Mouse (Mus musculus): ENCODE measurements around the gene Phactr2. TPM values are rescaled to one million over a fixed set of nuclear protein-coding genes. Genes with fewer than 3 reads are reported as not detected.
A peak's percentile ranks its signal among the peaks of the same experiment; 100 is the strongest.

Gene Phactr2
- polyA plus RNA-seq, 1 experiment from 2014 or later = 24.7 TPM

GRCm38 (mm10) chr10:13331405-13332032 lies 142.7 kb downstream of the Phactr2 start:
- H3K27ac ChIP-seq (ENCODE audit: low read length) = no peak overlapping the region

DNA sequence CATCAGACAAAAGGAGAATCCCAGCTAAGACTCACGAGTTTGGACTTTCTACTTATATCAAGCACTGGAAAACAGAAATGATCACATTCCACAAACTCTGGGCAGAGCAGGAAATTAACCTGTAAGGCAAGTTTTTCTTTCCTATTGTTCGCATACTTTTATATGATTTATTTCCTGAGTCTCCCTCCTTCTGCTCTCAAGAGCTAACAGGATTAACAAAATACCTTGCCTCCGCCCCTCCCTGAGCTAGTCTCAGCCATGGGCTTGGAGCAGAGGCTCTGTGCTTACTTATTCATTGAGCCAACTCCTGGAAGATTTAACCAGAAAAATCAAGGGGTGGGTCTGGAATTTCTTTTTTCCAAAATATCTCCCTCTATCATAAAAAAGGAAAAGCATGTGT lies 145.6 kb downstream of the Phactr2 start:
- WGBS = 47% methylated on average over 3 of the region's 3 CpGs
- Histone ChIP-seq H3K4me2 (replicated peaks; ENCODE audit: low read depth, low read length) (peak overlapping the region; percentile 25; the same call in 1 of the 2 replicates), H3K27me3 (replicated peaks; ENCODE audit: insufficient read depth, low read length) (no peaks in the 10 kb centered on the region), H3K36me3 (ENCODE audit: insufficient read depth, low read length) (no peaks in the 10 kb centered on the region), H3K4me1 (ENCODE audit: insufficient read depth, low read depth, low read length) (no peaks in the 10 kb centered on the region), H3K9ac (replicated peaks; ENCODE audit: low read depth) (no peak overlapping the region), H3K4me3 (ENCODE audit: low read depth, low read length) (no peak overlapping the region; the same call in 1 of the 2 replicates), H3K9me3 (ENCODE audit: low read length) (no peaks in the 10 kb centered on the region), H3K27ac (ENCODE audit: low read length) (peak overlapping the region; percentile 27)
- ATAC-seq = peak; percentile 60
- peak; percentile 68 for DNase-seq (ENCODE audit: low spot score)
- TF ChIP-seq CTCF (IDR thresholded peaks at IDR 0.05) (no peak), EP300 (IDR thresholded peaks at IDR 0.05) (no peak)

More at GRCm38 (mm10) chr10:13331405-13332032, 142.7 kb downstream of the Phactr2 start:
- TF ChIP-seq EP300 (IDR thresholded peaks at IDR 0.05) = no peak
- no peak for TF ChIP-seq CTCF (IDR thresholded peaks at IDR 0.05)
- no peaks in the 10 kb centered on the region for H3K4me1 ChIP-seq (ENCODE audit: insufficient read depth, low read depth, low read length)
- no peak overlapping the region for H3K9ac ChIP-seq (replicated peaks; ENCODE audit: low read depth)
- no peaks in the 10 kb centered on the region for H3K9me3 ChIP-seq (ENCODE audit: low read length)
- H3K27me3 ChIP-seq (replicated peaks; ENCODE audit: insufficient read depth, low read length) = no peaks in the 10 kb centered on the region
- DNase-seq (ENCODE audit: low spot score) (peak; percentile 41), ATAC-seq (no peak)
- H3K4me3 ChIP-seq (ENCODE audit: low read depth, low read length) = no peak overlapping the region
- H3K36me3 ChIP-seq (ENCODE audit: insufficient read depth, low read length) = no peaks in the 10 kb centered on the region
- 0 out of 2 replicates have a peak overlapping the region, but pooled peaks have one; percentile 22 for H3K4me2 ChIP-seq (replicated peaks; ENCODE audit: low read depth, low read length)
- 32% methylated on average over 4 of the region's 4 CpGs for WGBS

DNA sequence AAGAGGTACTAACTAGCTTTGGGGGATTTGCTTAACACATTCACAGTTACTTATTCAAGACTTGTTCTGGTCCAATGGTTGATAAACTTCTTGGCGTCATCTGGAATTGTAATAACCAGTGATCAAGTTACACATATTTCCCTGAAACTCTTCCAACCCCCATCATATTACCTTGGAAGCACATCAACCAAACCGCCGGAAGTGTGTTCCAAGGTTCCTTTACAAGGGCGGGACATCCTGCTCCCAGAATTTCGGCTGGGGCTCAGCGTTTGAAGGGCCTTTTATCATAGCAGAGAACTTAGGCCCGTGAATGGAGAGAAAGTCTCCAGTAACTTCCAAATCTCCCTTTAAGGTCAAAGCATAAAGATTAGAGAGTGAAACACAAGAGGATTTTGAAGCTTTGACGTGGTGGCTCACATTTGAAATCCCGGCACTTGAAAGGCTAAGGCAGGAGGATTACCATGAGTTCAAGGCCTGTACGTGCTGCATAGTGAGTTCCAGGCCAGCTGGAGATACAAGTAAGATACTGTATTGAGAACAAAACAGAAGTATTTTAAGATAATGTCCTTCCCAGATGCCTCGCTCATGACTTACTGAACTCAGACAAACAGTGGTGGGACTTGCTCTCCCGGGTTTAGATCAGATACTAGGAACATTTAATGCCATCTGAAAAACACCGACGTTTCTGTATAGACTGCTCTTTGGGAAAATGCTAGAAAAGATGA lies 147.9 kb downstream of the Phactr2 start:
- H3K36me3 ChIP-seq (ENCODE audit: insufficient read depth, low read length) = no peaks in the 10 kb centered on the region
- TF ChIP-seq CTCF (IDR thresholded peaks at IDR 0.05) (no peak), EP300 (IDR thresholded peaks at IDR 0.05) (no peak)
- 67% methylated on average over 14 of the region's 14 CpGs for WGBS
- H3K27ac ChIP-seq (ENCODE audit: low read length) = no peak overlapping the region
- DNase-seq (ENCODE audit: low spot score) (no peak), ATAC-seq (no peak)
- no peak overlapping the region for H3K9ac ChIP-seq (replicated peaks; ENCODE audit: low read depth)
- peaks cover 4% of the 10 kb centered on the region; the same call in 1 of the 2 replicates for H3K4me1 ChIP-seq (ENCODE audit: insufficient read depth, low read depth, low read length)
- no peak overlapping the region for H3K4me3 ChIP-seq (ENCODE audit: low read depth, low read length)
- no peak overlapping the region for H3K4me2 ChIP-seq (replicated peaks; ENCODE audit: low read depth, low read length)
- no peaks in the 10 kb centered on the region for H3K27me3 ChIP-seq (replicated peaks; ENCODE audit: insufficient read depth, low read length)
- H3K9me3 ChIP-seq (ENCODE audit: low read length) = no peaks in the 10 kb centered on the region

DNA sequence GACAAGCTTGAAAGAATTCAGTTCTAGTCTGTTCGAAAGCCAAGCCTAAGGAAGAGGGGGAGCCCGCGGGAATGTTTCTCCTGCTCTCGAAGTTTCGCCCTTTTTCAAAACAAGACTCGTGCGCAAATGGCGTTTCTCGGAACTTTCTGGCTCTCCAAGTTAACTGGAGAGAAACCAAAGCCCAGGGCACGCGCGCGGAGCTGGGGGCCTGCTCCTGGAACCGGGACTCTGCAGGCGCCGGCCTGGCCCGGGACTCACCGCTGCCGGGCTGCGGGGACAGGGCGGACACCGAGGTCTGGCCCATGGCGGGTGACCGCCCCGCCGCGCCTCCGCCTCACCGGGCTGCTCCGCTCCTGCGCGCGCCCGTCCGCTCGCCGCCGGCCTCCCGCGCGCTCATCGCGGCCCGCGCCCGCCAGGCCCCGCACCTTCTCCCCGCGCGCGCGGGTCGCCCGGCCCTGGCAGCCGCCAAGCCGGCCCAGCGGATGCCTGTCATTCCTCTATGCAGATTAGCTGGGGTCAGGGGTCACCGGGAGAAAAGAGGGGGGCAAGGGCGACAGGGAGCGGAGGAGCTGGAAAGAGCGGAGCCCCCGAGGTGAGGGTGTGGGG lies 150.3 kb downstream of the Phactr2 start:
- peaks cover 4% of the 10 kb centered on the region; the same call in 1 of the 2 replicates for H3K4me1 ChIP-seq (ENCODE audit: insufficient read depth, low read depth, low read length)
- TF ChIP-seq CTCF (IDR thresholded peaks at IDR 0.05) (no peak), EP300 (IDR thresholded peaks at IDR 0.05) (no peak)
- peak overlapping the region; percentile 95 for H3K27ac ChIP-seq (ENCODE audit: low read length)
- H3K4me3 ChIP-seq (ENCODE audit: low read depth, low read length) = peak overlapping the region; percentile 81
- DNase-seq (ENCODE audit: low spot score) (peak; percentile 83), ATAC-seq (peak; percentile 80)
- peak overlapping the region; percentile 68 for H3K4me2 ChIP-seq (replicated peaks; ENCODE audit: low read depth, low read length)
- H3K9me3 ChIP-seq (ENCODE audit: low read length) = no peaks in the 10 kb centered on the region
- H3K36me3 ChIP-seq (ENCODE audit: insufficient read depth, low read length) = no peaks in the 10 kb centered on the region
- no peaks in the 10 kb centered on the region for H3K27me3 ChIP-seq (replicated peaks; ENCODE audit: insufficient read depth, low read length)
- under 1% methylated on average over 50 of the region's 62 CpGs for WGBS
- peak overlapping the region; percentile 90 for H3K9ac ChIP-seq (replicated peaks; ENCODE audit: low read depth)

- DNase-seq (ENCODE audit: low spot score) = peak; percentile 70
- no peaks in the 10 kb centered on the region for H3K36me3 ChIP-seq (ENCODE audit: insufficient read depth, low read length)
- H3K9me3 ChIP-seq (ENCODE audit: low read length) = no peaks in the 10 kb centered on the region
- H3K9ac ChIP-seq (replicated peaks; ENCODE audit: low read depth) = peak overlapping the region; percentile 90
- H3K4me3 ChIP-seq (ENCODE audit: low read depth, low read length) = peak overlapping the region; percentile 81
- no peaks in the 10 kb centered on the region for H3K27me3 ChIP-seq (replicated peaks; ENCODE audit: insufficient read depth, low read length)
- peak overlapping the region; percentile 68 for H3K4me2 ChIP-seq (replicated peaks; ENCODE audit: low read depth, low read length)
- no peak for TF ChIP-seq CTCF (IDR thresholded peaks at IDR 0.05)
- peak; percentile 21; the same call in 1 of the 2 replicates for TF ChIP-seq EP300 (IDR thresholded peaks at IDR 0.05)
- peak; percentile 48 for ATAC-seq
- WGBS = 4% methylated on average over 12 of the region's 12 CpGs
- peak overlapping the region; percentile 95 for H3K27ac ChIP-seq (ENCODE audit: low read length)
- peaks cover 4% of the 10 kb centered on the region; the same call in 1 of the 2 replicates for H3K4me1 ChIP-seq (ENCODE audit: insufficient read depth, low read depth, low read length)
These were observed 150.9 kb downstream of the Phactr2 start for GRCm38 (mm10) chr10:13323139-13323805.

- 86% methylated on average over 5 of the region's 5 CpGs for WGBS
These were observed 159.2 kb downstream of the Phactr2 start for GRCm38 (mm10) chr10:13314999-13315398.

More at GRCm38 (mm10) chr10:13314999-13315398, 159.2 kb downstream of the Phactr2 start:
- no peak for TF ChIP-seq EP300 (IDR thresholded peaks at IDR 0.05)
- Histone ChIP-seq H3K4me3 (ENCODE audit: low read depth, low read length) (no peak overlapping the region), H3K9ac (replicated peaks; ENCODE audit: low read depth) (no peak overlapping the region), H3K9me3 (ENCODE audit: low read length) (no peaks in the 10 kb centered on the region), H3K27ac (ENCODE audit: low read length) (no peak overlapping the region), H3K4me2 (replicated peaks; ENCODE audit: low read depth, low read length) (no peak overlapping the region), H3K4me1 (ENCODE audit: insufficient read depth, low read depth, low read length) (no peaks in the 10 kb centered on the region), H3K27me3 (replicated peaks; ENCODE audit: insufficient read depth, low read length) (no peaks in the 10 kb centered on the region), H3K36me3 (ENCODE audit: insufficient read depth, low read length) (no peaks in the 10 kb centered on the region)
- no peak for DNase-seq (ENCODE audit: low spot score)
- no peak for ATAC-seq

Measured in lung, postnatal 0 days (tissue).